Mouse (Mus musculus): ENCODE measurements at regions not wholly inside any gene's neighbourhood (a gene's known extent, or its start where the extent isn't known, plus 50 kb on each side); places are given as distances from the start of the nearest gene placed in this dataset.
A peak's percentile ranks its signal among the peaks of the same experiment; 100 is the strongest.

- no peaks in the 10 kb centered on the region for H3K9me3 ChIP-seq (replicated peaks)
- no peak overlapping the region for H3K4me2 ChIP-seq
- no peaks in the 10 kb centered on the region for H3K27me3 ChIP-seq
- H3K36me3 ChIP-seq, result no peaks in the 10 kb centered on the region
- peak overlapping the region; percentile 69 for H3K27ac ChIP-seq
- H3K4me3 ChIP-seq, result no peak overlapping the region
- no peak overlapping the region for H3K9ac ChIP-seq
- H3K4me1 ChIP-seq (replicated peaks), result peaks cover 23% of the 10 kb centered on the region
- 58% methylated on average over 19 of the region's 19 CpGs for WGBS
- no peak for ATAC-seq (replicated peaks; ENCODE audit: insufficient number of reproducible peaks, insufficient read depth, low FRiP score, low read depth)
These were observed 558.2 kb upstream of the Mpdz start for GRCm38 (mm10) chr4:82000590-82001405.

DNA sequence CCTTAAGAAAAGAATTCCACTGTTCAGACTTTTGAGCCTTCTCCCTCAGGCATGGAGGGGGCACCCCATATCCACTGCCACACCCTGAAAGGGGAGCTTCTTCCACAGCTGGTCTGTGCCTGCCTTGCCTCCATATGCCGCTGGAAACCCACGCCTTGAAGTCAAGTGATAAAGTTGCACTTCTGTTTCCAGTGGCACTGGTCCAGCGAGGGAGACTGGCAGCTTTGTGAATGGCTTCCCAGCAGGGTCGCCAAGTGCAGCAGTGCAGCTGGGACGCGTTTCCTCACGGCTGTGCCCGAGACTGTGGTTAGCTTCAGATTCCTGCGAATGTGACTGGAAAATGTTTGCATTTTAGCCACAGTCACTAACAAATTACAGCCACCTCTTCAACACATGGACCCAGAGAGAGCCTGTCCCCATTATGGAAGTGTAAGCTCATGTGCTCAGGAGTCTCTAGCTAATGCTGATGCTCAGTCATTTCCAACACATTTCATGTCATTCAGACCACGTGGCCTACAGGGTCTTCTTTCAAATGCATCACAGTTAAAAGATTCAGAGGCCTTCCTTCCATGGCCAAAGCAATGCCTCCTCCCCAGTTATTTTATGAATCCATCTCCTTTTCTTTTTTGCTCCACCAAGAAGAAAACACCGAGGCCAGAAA is 557.2 kb upstream of the Mpdz start:
- Histone ChIP-seq H3K36me3 (no peaks in the 10 kb centered on the region), H3K9me3 (replicated peaks) (no peaks in the 10 kb centered on the region), H3K4me1 (replicated peaks) (peaks cover 23% of the 10 kb centered on the region), H3K4me2 (peak overlapping the region; percentile 2; the same call in 1 of the 2 replicates), H3K27me3 (no peaks in the 10 kb centered on the region), H3K4me3 (no peak overlapping the region), H3K27ac (peak overlapping the region; percentile 69), H3K9ac (no peak overlapping the region)
- ATAC-seq (replicated peaks; ENCODE audit: insufficient number of reproducible peaks, insufficient read depth, low FRiP score, low read depth), result peak; percentile 62; the same call in 1 of the 2 replicates
- 27% methylated on average over 11 of the region's 11 CpGs for WGBS

- H3K9ac ChIP-seq, result no peak overlapping the region
- H3K4me3 ChIP-seq, result no peak overlapping the region
- no peaks in the 10 kb centered on the region for H3K36me3 ChIP-seq
- H3K4me2 ChIP-seq, result no peak overlapping the region
- no peaks in the 10 kb centered on the region for H3K27me3 ChIP-seq
- peaks cover 23% of the 10 kb centered on the region for H3K4me1 ChIP-seq (replicated peaks)
- H3K27ac ChIP-seq, result peak overlapping the region; percentile 69; the same call in 1 of the 2 replicates
- H3K9me3 ChIP-seq (replicated peaks), result no peaks in the 10 kb centered on the region
- WGBS, result 81% methylated on average over 3 of the region's 3 CpGs
- ATAC-seq (replicated peaks; ENCODE audit: insufficient number of reproducible peaks, insufficient read depth, low FRiP score, low read depth), result no peak
These were observed 556.5 kb upstream of the Mpdz start for GRCm38 (mm10) chr4:81999093-81999492.

- Histone ChIP-seq H3K27me3 (no peaks in the 10 kb centered on the region), H3K27ac (no peak overlapping the region), H3K9me3 (replicated peaks) (no peaks in the 10 kb centered on the region), H3K36me3 (no peaks in the 10 kb centered on the region), H3K4me1 (replicated peaks) (peaks cover 23% of the 10 kb centered on the region), H3K9ac (no peak overlapping the region), H3K4me3 (no peak overlapping the region), H3K4me2 (no peak overlapping the region)
- ATAC-seq (replicated peaks; ENCODE audit: insufficient number of reproducible peaks, insufficient read depth, low FRiP score, low read depth), result no peak
- 67% methylated on average over 3 of the region's 3 CpGs for WGBS
These were observed 553.8 kb upstream of the Mpdz start for GRCm38 (mm10) chr4:81996445-81996844.

DNA sequence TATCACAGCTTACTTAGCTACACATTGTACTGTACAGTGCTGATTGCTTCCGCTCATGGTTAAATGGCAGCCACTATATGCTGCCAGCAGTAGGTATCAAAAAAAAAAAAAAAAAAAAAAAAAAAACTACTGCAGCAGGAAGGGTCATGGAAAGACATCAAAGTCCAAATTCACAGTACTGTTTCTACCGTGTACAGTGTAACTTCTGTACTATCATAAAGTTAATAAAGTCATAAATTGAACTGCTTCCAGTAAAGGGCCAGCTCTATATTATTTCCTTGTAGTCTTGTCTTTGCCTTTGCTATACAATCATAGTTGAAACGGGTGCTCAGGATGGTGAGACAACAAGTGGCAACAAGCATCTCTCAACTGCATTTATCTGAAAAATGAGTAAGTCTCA is 552.6 kb upstream of the Mpdz start:
- H3K4me3 ChIP-seq, result no peak overlapping the region
- no peaks in the 10 kb centered on the region for H3K9me3 ChIP-seq (replicated peaks)
- H3K36me3 ChIP-seq, result no peaks in the 10 kb centered on the region
- H3K4me2 ChIP-seq, result no peak overlapping the region
- peaks cover 11% of the 10 kb centered on the region for H3K4me1 ChIP-seq (replicated peaks)
- no peaks in the 10 kb centered on the region for H3K27me3 ChIP-seq
- H3K27ac ChIP-seq, result no peak overlapping the region
- WGBS, result 84% methylated on average over 3 of the region's 3 CpGs
- ATAC-seq (replicated peaks; ENCODE audit: insufficient number of reproducible peaks, insufficient read depth, low FRiP score, low read depth), result no peak
- H3K9ac ChIP-seq, result no peak overlapping the region

- H3K9me3 ChIP-seq (replicated peaks), result no peaks in the 10 kb centered on the region
- H3K36me3 ChIP-seq, result no peaks in the 10 kb centered on the region
- H3K4me2 ChIP-seq, result no peak overlapping the region
- H3K9ac ChIP-seq, result no peak overlapping the region
- H3K4me1 ChIP-seq (replicated peaks), result no peaks in the 10 kb centered on the region
- no peak overlapping the region for H3K4me3 ChIP-seq
- no peak for ATAC-seq (replicated peaks; ENCODE audit: insufficient number of reproducible peaks, insufficient read depth, low FRiP score, low read depth)
- no peak overlapping the region for H3K27ac ChIP-seq
- H3K27me3 ChIP-seq, result no peaks in the 10 kb centered on the region
- WGBS, result 91% methylated on average over 2 of the region's 2 CpGs
These were observed 546.2 kb upstream of the Mpdz start for GRCm38 (mm10) chr4:81988796-81989195.

DNA sequence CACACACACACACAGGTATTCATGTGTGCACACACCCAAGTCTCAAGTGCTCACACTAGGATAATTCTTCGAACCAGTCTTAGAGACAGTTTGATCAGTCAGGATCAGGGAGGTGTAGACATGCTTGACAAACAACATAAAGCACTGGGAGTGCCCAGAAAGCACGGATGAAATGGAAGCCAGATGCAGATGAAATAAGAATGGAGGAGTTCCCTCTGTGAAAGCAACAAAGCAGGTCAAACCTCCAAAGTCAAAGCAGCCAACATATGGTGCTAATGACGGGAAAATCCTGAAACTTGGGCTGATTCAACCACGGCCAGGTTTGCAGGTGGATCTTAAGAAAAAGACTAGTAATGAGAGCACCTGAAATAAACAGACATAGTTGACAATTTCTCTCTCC is 544.0 kb upstream of the Mpdz start:
- H3K4me2 ChIP-seq, result no peak overlapping the region
- no peak overlapping the region for H3K4me3 ChIP-seq
- no peaks in the 10 kb centered on the region for H3K27me3 ChIP-seq
- no peak for ATAC-seq (replicated peaks; ENCODE audit: insufficient number of reproducible peaks, insufficient read depth, low FRiP score, low read depth)
- no peaks in the 10 kb centered on the region for H3K4me1 ChIP-seq (replicated peaks)
- H3K9ac ChIP-seq, result no peak overlapping the region
- no peaks in the 10 kb centered on the region for H3K36me3 ChIP-seq
- WGBS, result 56% methylated on average over 4 of the region's 4 CpGs
- H3K27ac ChIP-seq, result no peak overlapping the region
- H3K9me3 ChIP-seq (replicated peaks), result no peaks in the 10 kb centered on the region

GRCm38 (mm10) chr4:81981811-81982210 is 539.2 kb upstream of the Mpdz start:
- Histone ChIP-seq H3K9ac (no peak overlapping the region), H3K4me2 (no peak overlapping the region), H3K27ac (no peak overlapping the region), H3K9me3 (replicated peaks) (no peaks in the 10 kb centered on the region), H3K36me3 (no peaks in the 10 kb centered on the region), H3K4me3 (no peak overlapping the region), H3K27me3 (no peaks in the 10 kb centered on the region), H3K4me1 (replicated peaks) (no peaks in the 10 kb centered on the region)
- 88% methylated on average over 1 of the region's 1 CpGs for whole genome bisulfite sequencing
- ATAC-seq (replicated peaks; ENCODE audit: insufficient number of reproducible peaks, insufficient read depth, low FRiP score, low read depth), result no peak

- WGBS, result 84% methylated on average over 10 of the region's 10 CpGs
- H3K4me2 ChIP-seq, result no peak overlapping the region
- no peak for ATAC-seq (replicated peaks; ENCODE audit: insufficient number of reproducible peaks, insufficient read depth, low FRiP score, low read depth)
These were observed 527.9 kb upstream of the Mpdz start for GRCm38 (mm10) chr4:81970472-81970871.

GRCm38 (mm10) chr4:81969621-81970115 is 527.1 kb upstream of the Mpdz start:
- Histone ChIP-seq H3K27me3 (no peaks in the 10 kb centered on the region), H3K4me2 (no peak overlapping the region), H3K9me3 (replicated peaks) (no peaks in the 10 kb centered on the region), H3K36me3 (no peaks in the 10 kb centered on the region), H3K4me3 (no peak overlapping the region), H3K27ac (no peak overlapping the region), H3K9ac (no peak overlapping the region), H3K4me1 (replicated peaks) (no peaks in the 10 kb centered on the region)
- no peak for ATAC-seq (replicated peaks; ENCODE audit: insufficient number of reproducible peaks, insufficient read depth, low FRiP score, low read depth)
- 41% methylated on average over 3 of the region's 3 CpGs for WGBS

More at GRCm38 (mm10) chr4:81970472-81970871, 527.9 kb upstream of the Mpdz start:
- Histone ChIP-seq H3K4me3 (no peak overlapping the region), H3K36me3 (no peaks in the 10 kb centered on the region), H3K27me3 (no peaks in the 10 kb centered on the region), H3K4me1 (replicated peaks) (no peaks in the 10 kb centered on the region), H3K9ac (no peak overlapping the region), H3K9me3 (replicated peaks) (no peaks in the 10 kb centered on the region), H3K27ac (no peak overlapping the region)

DNA sequence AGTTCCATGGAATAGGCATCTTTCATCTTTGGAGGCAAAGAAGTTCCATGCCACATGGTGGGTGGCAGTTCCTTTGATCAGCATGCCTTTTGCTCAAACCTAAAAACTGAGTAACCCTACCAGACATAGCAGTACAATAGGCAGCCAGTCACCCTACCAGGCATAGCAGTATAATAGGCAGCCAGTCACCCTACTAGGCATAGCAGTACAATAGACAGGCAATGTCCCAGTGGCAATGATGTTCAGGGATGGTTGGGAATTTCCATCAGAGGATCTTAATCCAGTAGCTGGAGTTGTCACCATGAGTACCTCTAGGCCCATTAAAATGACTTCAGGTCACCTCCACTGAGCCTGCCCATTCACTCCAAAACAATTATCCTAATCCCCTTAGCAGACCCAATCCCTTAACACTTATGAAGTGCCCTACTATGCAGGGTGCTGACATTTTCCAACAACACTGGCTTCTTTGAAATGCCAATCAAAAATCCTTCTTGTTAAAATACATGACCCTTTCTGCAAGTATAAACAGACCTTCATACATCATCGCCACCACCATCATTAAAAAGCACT is 523.5 kb upstream of the Mpdz start:
- H3K4me3 ChIP-seq, result no peak overlapping the region
- no peak overlapping the region for H3K27ac ChIP-seq
- no peaks in the 10 kb centered on the region for H3K9me3 ChIP-seq (replicated peaks)
- whole genome bisulfite sequencing, result 77% methylated on average over 1 of the region's 1 CpGs
- H3K9ac ChIP-seq, result no peak overlapping the region
- no peak for ATAC-seq (replicated peaks; ENCODE audit: insufficient number of reproducible peaks, insufficient read depth, low FRiP score, low read depth)
- no peaks in the 10 kb centered on the region for H3K27me3 ChIP-seq
- H3K4me1 ChIP-seq (replicated peaks), result no peaks in the 10 kb centered on the region
- no peak overlapping the region for H3K4me2 ChIP-seq
- H3K36me3 ChIP-seq, result no peaks in the 10 kb centered on the region

Data from heart, embryonic 15.5 days (tissue).